Mouse (Mus musculus) heart, postnatal 36 days (tissue): ENCODE measurements at regions not wholly inside any gene's neighbourhood (a gene's known extent, or its start where the extent isn't known, plus 50 kb on each side); places are given as distances from the start of the nearest gene placed in this dataset.
"Not testable (repeated sequence)": the region's sequence is repeated elsewhere in the genome, so short reads cannot be mapped to it uniquely, and the experiment has no call there.

Experiments
- DNase-seq, 2 experiments: peaks; one replicate each; pipeline ENCODE4 v3.0.0; 2021 to 2022
- intact Hi-C: fragments of 180-260 bp; cut with DNase I; formaldehyde crosslinking; loops from one replicate; pipeline ENCODE4 v1.15.1; 2025

DNA sequence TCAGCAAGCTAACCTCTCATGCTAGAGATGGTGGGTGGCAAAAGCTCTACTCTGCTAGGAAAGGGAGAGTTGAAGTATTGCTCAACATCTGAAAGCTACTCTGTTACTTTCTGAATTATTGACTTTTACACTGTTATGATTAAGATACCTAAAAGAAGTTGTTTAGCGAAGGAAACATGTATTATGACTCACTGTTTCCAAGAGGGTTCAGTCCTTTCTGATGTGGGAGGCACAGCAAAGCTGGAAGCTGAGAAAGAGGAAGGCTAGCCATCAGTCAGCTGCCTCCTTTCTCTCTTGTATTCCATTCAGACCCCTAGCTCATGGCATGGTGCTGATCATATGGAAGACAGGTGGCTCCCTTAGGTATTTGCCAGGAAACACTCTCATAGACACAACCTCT lies 242.4 kb upstream of the Rarb start:
- DNase-seq: no peak
- intact Hi-C loops: no loop called here

DNA sequence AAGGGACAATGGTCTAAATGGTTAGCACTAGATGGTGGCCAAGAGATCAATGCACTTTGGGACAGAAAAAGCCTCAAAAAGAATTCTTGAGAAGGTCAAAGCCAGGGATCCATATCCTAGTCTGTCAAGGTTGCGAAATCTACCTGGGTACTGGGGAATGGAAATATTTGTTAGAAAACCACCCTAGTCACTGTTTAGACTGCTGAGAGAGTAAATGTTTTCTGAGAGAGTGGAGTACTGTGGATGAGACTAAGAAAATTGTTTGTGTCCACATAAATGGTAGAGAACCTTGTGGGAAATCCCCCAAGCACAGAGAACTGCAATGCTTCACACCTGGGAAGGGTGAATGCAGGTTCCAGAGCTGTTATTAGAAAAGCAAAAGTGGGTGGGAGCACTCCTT lies 239.5 kb upstream of the Rarb start:
- intact Hi-C loops: no loop called here
- DNase-seq: no peak

DNA sequence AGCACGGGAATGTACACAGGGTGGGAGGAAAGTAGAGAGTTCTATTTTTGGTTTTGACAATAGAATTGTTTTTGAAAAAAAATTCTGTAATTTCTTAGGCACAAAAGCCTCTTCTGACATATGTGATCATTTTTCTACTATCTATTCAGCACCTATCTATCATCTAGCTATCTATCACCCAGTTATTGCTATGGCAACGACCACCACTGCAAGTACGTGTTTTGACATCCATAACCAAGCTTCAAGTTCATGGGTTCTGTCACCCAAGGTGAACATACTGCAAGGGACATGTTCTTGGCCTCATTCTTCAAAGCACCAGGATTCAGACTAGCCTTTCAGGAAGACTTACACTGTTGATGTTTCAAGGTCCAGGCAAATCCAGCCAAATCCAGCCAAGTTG lies 238.4 kb upstream of the Rarb start:
- intact Hi-C loops: no loop called here
- DNase-seq: no peak

DNA sequence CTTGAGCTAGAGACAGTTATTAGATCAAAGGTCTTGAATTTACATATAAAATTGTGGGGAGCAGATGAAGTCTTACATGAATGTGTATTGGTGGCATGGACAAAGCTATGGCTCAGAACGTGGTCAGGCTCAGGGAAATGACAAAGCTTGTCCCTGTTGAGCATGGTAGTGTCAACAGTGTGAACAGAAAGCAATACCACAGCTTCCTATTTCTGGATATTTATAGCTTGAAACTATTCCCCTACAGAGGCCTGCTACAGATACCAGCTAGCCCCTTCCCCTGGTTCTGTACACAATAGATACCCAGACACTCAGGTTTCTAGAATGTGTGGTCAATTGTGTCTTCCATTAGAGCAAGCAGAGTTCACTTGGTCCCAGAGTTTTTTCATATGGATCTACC lies 236.8 kb upstream of the Rarb start:
- no peak for DNase-seq
- intact Hi-C loops: no loop called here

DNA sequence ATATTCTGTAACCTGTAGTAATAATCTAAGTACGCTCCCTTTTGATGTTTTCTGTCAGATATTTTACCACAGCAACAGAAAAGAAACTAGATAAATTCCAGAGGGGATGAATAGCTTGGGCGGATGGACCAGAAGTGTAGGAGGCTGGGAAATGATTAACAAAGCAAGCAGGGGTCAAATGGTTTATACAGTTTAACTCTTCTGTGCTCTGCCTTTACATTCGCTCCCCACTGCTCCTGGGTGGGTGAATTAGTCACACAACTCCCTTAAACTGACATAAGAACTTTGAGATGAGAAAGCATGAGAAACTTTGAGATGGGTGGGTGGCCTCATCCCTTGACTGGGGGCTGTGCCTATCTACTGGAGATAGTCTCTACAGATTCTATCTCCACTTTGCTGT lies 235.4 kb upstream of the Rarb start:
- DNase-seq: no peak
- intact Hi-C loops: no loop called here

DNA sequence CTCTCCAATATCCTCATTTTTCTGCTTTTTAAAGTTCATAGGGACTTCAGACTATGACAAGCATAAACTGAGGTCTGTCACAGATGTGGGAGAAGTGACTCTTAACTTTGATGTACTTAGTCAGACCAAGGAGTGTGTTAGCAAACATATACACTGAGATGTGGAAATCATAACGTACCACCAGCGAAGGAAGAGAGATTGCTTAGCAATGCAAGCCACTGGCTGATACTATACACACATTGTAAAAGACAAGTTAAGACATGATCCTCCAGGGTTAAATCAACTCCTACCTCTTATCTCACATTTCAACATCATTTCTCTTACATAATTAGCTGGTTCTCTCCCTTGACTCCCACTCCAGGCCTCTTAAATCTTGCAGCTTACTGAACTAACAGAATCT lies 227.9 kb upstream of the Rarb start:
- DNase-seq: no peak
- intact Hi-C loops: no loop called here

DNA sequence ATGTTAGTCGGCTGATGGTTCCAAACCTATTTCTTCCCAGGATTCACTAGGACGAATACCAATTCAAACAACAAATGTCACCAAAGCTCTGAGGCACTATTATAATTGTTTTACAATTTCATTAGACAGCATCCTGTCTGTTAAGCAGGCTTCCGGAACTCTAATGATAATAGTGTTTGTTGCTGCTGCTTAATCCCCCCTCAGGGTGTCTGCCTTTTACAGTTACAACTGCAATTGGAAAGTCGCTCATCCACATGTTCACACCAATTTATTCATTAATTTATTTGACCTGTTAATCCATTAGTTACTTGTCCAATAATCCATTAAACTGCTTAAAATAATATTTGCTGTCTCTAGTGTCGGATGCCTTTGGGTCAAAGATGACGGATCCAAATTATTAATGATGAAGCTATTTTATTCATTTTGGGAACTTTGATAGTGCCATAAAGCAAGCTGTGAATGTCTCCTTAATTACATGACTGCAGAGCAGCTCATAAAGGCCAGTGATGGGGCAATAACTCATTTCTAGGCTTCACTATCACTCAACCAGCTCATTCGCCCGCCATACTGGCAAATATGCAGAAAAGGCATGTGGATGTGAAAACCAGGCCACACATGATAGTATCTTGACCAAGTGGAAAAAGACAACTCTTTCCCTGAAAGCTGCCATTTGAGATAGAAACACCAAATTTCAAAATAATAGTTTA lies 226.6 kb upstream of the Rarb start:
- intact Hi-C loops: no loop called here
- DNase-seq: no peak

DNA sequence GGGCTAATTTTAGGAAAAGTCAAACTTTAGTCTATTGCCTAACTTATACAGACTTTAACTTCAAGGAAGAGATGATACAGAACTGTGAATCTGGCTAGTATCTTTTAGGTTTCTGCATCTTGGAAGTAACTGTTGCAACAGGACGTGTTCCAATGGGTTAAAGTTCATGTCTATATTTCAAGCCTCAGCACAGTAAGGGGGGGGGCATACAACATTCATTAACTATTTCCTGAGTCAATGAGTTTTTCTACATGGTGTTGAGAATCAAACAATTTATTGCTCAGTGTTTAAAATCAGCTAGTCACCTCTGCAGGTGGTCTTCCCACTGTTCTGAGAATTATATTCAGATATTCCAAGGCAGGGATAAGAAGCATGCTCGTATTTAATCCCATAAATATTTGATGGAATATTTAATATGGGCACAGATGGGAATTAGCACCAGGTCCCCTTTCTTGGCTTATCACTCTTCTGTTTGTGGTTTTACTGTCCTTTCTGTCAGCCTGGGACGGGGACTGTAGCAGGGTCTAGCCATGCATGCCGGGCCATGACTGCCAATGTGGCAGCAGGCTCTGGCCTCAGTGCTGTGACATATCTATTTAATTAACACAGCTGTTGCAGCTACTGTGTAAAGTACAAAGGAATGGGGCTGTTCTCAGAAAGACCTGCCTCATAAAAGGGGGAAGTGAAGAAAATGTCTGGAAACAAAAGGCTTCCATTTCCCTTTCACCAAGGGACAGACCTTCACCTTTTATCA lies 201.8 kb upstream of the Rarb start:
- intact Hi-C loops: no loop called here
- DNase-seq: no peak

DNA sequence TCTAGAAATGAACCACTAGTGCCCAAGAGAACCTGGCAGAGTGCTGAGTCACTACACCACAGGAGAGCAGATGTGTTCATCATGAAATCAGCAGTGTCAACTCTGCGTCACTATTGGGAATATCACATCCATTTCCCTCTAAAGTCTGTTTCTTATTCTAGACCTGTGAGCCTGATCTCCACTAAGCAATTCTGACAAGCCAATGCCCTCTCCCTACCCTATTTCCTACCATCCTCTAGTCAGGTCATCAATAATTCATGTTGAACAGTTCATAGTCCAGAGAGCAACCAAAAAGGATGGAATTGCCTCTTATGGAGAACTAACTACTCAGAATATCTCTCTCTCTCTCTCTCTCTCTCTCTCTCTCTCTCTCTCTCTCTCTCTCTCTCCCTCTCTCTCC lies 194.0 kb upstream of the Rarb start:
- DNase-seq: no peak
- intact Hi-C loops: no loop called here

DNA sequence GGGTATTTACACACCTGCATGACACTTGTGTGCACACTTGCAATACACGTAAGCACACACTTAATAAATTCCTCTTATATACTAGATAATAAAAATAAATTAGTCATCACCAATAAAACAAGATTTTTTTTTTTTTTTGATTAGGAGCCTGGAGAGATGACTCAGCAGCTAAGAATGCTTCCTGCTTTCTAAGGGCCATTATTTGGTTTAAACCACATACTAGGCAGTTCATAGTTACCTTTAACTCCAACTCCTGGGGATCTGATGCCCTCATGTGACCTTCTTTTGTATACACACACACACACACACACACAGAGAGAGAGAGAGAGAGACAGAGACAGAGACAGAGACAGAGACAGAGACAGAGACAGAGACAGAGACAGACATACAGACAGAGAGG lies 193.2 kb upstream of the Rarb start:
- no peak for DNase-seq
- intact Hi-C loops: no loop called here

DNA sequence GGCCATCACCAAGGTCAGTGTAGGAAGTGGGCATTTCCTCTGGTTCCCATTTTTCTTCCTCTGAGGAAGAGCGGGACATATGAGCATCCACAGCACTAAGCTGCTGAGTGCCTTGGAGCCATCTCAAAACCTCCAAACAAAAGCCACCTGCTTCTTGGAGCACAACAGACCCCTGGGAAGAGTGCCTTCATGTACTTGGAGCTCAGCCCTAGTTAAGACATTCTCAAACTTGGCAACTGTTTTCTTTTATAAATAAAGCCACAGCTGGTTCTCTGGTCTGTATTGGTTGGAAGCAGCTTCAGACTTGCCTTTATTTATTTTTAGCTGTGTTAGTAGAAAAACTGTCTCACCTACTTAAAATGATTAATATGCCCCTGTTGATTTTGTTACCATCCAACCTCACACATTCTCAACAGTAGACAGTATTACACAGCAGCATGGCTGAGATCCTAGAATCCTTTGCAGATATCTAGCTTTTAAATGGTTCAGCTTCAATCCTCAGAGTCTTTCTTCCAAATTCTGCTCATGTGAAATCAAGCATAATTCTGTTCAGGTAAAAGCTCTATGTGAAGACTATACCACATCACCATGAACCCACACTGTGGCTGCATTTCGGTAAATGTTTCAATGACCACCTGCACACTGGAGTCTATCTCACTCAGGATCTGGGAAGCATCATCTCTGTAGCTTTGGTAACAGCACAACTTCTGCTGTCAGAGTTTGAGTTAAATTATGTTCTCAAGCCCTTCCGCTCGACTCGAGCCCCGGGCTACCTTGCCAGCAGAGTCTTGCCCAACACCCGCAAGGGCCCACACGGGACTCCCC lies 186.4 kb upstream of the Rarb start:
- DNase-seq: peak; percentile 21 to 42
- intact Hi-C loops: no loop called here

DNA sequence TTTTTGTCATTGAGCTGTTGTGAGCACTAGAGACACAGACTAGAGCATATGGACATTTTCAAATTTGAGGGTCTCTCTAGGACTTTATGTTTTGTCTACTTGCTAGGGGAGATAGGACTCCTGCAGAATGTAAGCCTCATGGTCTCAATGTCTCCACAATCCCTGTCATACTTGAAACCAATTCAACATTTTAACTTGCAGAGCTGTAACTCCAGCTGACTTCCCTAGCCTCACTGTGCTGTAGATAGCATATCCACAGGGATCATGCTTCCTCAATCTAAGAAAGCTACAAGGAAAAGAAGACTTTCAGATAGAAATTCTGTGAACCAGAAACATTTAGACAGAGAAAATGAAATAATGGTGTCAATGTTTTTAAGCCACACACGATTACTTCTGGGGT lies 185.8 kb upstream of the Rarb start:
- intact Hi-C loops: no loop called here
- DNase-seq: no peak

DNA sequence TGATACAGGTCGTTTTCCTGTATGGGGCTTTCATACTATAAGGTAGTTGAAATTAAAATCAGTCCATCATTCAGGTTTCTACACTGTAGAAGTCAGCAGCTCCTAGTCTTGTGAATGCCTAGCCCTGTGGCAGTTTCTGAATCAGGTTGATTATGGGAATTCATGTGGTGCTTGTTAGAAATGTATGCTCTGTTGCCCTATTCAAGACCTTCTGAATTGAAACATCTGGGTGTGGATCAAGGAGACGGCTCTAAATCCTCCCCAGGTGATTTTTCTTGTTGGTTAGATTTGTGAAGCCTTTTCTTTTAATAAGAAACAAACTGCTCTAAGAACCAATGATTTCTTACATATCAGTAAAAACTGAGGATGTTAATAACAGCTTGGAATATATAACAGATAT lies 177.8 kb upstream of the Rarb start:
- intact Hi-C loops: no loop called here

DNA sequence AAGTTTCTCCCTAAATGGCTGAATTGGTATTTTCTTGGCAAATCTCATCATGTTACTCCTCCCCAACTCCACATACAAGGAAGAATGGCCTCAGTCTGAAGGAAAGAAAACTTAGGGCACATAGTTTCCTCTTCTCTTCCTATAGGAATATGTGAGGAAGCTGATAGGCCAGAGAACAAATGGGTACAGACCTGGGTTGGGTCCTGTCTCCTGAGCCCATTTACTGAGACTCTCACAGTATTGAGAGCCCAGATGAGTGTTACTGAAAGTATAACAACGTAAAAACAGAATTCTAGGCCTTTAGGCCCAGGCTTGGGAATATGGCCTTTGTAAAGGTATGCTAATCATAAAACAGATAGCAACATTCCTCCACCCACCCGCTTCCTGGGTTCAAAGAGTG lies 152.0 kb upstream of the Rarb start:
- intact Hi-C loops, DNase-seq: not testable (repeated sequence)

More for the DNA sequence above, 177.8 kb upstream of the Rarb start:
- DNase-seq: no peak

DNA sequence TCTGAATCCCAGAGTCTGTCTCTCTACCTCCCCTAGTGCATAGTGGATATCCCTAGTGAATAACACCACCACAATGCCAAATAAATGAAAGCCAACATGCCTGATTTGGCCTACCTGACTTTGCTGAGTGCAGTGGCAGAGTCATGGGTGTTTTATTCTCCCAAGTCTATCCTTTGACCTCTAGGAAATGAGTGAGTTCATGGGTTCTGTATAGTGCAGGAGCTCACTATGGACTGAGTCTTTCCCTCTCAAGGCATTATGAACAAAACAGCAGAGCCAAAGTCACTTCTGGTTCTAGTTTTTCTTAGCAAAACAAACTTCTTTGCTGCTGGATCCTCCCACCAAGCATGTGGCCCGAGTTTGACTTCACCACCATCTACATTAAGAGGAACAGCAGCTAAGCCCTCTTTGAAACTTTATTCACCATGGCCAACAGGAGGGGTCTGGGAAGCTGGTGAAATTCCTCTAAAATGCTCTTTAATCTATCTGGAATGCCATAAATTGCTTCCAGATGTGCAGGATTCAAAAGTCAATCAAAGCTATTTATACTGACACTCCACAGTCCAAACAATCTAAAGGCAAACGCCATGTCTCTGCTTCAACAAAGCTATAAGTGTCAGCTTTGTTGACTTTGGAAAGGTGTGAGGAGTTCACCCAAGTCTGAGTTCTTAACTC lies 145.9 kb upstream of the Rarb start:
- no peak for DNase-seq
- intact Hi-C loops: no loop called here

DNA sequence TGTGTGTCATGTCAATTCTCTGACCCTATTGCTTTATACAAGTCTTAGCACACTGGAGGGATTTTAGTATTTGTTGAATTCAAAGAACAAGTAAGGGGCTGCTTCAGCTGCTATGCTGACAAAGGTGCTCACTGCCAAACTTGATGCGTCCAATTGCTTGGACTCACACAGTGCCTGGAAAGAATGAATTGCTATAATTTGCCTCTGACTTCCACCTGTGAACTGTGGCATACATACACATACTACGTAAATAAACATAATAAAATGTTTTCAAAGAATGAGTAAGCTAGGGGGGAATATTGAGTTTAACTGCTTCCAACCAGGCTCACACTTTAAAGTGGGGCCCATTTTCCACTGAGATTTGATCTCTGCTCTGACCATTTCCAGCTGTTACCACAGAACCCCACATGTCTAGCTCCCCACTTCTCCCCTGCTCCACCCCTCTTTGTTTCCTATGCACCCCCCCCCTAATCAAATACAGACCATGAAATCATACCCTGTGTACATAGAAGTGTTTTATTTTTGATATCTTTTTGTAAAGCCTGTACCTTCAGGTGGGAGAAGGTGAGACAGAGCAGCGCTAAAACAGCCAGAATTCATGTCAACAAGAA lies 143.4 kb upstream of the Rarb start:
- intact Hi-C loops: no loop called here
- DNase-seq: no peak

DNA sequence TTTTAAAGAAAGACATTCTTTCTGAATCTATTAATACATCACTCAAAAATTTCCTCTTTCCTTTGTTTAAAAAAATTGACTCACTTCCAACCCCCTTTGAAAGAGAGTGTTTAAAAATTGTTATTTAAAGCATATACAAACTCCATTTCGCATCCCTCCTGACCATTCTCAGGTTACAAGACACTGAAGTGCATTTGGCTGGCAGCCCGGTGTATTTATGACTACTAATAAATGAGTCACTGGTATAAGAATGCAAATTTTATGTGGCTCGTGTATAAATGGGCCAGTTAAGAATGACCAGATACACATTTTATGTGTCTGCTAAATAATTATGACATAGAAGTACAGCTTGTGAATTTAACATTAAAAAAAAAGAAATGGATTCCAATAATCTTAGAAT lies 138.8 kb upstream of the Rarb start:
- DNase-seq: peak; percentile 3 to 21
- intact Hi-C loops: no loop called here

DNA sequence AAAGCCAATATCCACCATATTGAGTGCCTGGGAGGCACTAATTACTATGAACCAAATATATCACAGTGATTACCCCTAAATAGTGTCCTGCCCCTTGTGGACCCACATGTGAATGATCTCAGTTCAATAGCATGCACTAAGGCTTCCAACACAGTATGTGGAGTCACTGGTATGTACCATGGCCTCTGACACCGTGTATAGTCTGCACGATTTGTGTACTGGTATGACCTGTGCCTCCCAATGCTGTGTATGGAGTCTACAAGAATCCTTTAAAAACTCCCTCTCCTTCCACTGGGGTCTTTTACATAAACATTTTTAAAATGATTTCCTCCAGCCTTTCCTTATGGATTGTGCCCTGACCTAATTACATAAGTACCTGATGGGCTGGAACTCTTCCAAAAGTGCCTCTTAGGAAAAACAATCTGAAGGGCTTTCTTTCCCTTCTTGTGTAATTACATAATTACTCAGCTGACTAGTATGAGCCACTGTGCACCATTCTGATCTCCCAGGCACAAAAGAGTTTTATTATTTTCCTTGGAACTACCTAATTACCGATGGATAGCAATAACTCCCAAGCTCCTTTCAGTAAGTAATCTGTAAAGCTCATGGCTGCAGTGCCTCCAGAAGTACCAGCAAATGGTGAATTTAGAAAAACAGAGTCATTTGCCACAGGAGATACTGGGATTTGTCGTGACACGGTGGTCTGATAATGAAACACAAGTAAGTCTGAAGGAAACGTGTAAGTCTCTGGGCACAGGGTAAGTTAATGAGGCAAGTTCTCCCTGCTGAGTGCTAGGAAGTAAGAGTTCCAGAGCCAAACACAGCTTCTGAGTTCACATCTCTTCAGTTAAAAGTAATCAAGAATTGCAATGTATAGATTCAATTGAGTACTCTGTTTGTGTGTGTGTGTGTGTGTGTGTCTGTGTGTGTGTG lies 135.8 kb upstream of the Rarb start:
- intact Hi-C loops: no loop called here
- DNase-seq: no peak

DNA sequence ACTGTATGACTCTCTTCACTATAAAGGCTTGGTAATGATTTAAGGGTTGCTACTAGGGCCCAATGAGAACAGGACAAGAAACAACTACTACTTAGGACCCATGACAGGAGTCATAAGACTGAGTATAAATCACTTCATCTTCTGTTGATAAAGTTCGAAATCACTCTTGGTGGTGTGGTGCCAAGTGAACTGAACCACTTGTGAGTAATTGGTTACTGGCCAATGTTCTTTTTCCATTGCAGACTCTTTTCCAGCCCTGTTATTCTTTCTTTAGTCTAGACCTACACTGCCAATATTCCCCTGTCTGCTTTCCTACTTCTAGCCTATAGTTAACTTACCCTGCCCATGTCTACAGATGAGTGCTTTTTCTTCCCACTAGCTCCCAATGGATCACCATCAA lies 129.8 kb upstream of the Rarb start:
- intact Hi-C loops: no loop called here
- DNase-seq: no peak

DNA sequence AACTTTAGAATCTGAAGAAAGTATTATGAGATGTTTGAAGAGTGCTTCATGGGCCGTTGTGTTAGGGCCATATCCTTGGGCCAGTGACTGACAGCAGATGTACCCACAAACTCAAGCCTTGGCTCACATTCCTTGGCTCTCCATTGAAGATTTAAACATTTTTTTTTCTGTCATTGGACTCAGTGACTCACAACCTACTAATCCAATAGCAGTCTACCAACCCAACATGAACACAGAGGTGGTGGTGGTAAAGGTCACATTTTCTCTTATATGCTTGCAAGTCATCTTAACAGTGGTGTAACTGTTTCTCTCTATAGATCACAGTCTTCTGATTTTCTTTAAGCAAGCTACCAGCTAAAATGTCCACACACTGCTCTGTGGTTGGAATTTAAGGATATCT lies 125.5 kb upstream of the Rarb start:
- intact Hi-C loops: no loop called here
- DNase-seq: no peak
